Mouse (Mus musculus): ENCODE results near the gene Dmbt1.
"Not testable (repeated sequence)": the region's sequence is repeated elsewhere in the genome, so short reads cannot be mapped to it uniquely, and the experiment has no call there.

The Dmbt1 gene

GRCm38 (mm10) chr7:131054808-131055370, 23.0 kb downstream of the Dmbt1 start:
- no peak for DNase-seq (ENCODE audit: low spot score)

DNA sequence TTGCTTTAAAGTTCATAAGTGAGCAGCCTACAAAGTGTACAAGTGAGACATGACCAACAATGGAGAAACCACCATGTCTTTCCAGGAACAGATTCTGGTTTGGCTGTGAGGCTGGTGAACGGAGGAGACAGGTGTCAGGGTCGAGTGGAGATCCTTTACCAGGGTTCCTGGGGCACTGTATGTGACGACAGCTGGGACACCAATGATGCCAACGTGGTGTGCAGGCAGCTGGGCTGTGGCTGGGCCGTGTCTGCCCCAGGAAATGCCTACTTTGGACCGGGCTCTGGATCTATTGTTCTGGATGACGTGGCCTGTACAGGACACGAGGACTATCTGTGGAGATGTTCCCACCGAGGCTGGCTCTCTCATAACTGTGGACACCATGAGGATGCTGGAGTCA, 26.1 kb downstream of the Dmbt1 start:
- not testable (repeated sequence) for DNase-seq (ENCODE audit: low spot score)

- DNase-seq (ENCODE audit: low spot score), result not testable (repeated sequence)
These were observed 28.0 kb downstream of the Dmbt1 start for GRCm38 (mm10) chr7:131059808-131060207.

DNA sequence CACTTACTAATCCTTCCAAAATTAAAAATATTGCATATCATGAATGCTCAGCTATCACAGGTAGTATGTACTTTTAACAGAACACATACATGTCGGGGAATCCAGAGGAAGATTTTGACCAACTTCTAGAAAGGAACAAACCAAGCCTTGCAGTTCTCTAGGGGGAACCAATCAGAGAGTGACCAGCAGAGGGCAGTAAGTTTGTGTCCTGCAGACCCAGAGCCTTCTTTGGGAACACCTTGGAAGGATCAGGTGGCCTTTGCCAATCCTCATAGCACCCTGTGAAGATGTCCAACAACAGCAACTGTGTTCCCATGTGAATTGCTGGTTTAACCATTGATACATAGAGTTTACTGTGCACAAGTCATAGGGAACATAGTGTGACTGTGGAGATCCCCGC, 30.7 kb downstream of the Dmbt1 start:
- DNase-seq (ENCODE audit: low spot score), result no peak

- not testable (repeated sequence) for DNase-seq (ENCODE audit: low spot score)
These were observed 36.3 kb downstream of the Dmbt1 start for GRCm38 (mm10) chr7:131068191-131068590.

- DNase-seq (ENCODE audit: low spot score), result not testable (repeated sequence)
These were observed 41.6 kb downstream of the Dmbt1 start for GRCm38 (mm10) chr7:131073476-131073875.

- DNase-seq (ENCODE audit: low spot score), result not testable (repeated sequence)
These were observed 42.2 kb downstream of the Dmbt1 start for GRCm38 (mm10) chr7:131074098-131074497.

- DNase-seq (ENCODE audit: low spot score), result no peak
These were observed 44.1 kb downstream of the Dmbt1 start for GRCm38 (mm10) chr7:131075956-131076355.

- not testable (repeated sequence) for DNase-seq (ENCODE audit: low spot score)
These were observed 50.5 kb downstream of the Dmbt1 start for GRCm38 (mm10) chr7:131082403-131082802.

GRCm38 (mm10) chr7:131112486-131112885, 80.6 kb downstream of the Dmbt1 start:
- DNase-seq (ENCODE audit: low spot score), result peak; percentile 65

GRCm38 (mm10) chr7:131113676-131114075, 81.8 kb downstream of the Dmbt1 start:
- DNase-seq (ENCODE audit: low spot score), result no peak

DNA sequence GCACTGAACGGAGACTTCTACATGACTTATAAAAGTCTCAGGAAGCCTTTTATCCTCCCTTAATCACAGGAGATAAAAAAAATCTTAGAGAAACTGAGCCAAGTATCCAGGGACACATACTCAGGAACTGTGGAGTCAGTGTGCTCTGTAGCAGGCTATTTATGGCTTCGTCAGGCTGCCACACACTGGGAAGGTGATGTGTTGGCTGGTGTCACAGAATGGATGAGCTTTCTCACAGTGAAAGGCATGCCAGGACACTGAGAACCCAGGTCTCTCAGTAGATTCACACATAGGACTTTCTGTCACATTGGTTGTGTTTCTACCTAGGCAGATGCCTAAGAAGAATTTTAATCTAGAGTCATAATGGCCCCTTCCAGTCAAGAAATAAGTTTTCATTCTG, 82.6 kb downstream of the Dmbt1 start:
- no peak for DNase-seq (ENCODE audit: low spot score)

DNA sequence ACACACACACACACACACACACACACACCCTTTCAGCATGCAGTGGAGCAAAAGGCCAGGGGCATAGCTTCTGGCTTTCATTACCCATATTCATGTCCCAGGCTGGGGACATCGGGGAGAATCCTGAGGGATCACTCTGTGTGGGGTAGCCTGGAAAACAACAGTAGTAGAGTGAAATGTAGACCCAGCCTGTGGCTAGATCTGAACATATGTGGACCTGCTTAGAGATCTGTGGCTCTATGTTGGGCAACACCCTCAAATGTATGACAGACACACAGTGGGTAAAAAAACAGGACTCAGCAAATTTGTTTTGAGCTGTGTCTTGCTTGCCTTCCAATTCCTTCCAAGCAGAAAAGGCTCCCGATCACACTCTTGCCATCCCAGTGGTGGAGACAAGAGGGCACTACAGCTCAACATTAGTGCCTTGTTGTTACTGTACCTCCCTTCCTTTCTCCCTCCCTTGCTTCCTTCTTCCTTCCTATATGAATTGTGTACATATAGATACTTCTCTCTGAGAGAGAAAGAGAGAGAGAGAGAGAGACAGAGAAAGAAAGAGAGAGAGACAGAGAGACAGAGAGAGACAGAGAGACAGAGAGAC, 90.5 kb downstream of the Dmbt1 start:
- no peak for DNase-seq (ENCODE audit: low spot score)

GRCm38 (mm10) chr7:131130021-131130420, 98.2 kb downstream of the Dmbt1 start:
- no peak for DNase-seq (ENCODE audit: low spot score)

DNA sequence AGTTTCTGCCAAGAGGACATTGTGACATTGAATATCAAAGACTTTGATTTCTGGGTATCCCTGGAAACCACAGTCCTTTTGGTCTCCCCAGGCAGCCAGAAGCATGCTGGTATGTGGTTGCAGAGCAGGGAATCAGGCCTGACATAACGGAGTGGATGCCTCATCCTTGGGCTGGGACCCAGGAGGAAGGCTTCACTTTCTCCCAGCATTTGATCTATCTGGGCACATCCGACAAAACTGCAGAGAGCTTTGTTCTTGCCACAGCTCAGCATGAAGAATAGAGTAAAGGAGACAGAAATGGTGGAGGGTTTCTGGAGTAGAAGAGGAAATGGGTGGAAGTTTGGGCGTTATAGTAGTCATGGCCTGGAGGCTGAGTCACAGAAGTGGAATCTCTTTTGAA, 101.3 kb downstream of the Dmbt1 start:
- DNase-seq (ENCODE audit: low spot score), result no peak

DNA sequence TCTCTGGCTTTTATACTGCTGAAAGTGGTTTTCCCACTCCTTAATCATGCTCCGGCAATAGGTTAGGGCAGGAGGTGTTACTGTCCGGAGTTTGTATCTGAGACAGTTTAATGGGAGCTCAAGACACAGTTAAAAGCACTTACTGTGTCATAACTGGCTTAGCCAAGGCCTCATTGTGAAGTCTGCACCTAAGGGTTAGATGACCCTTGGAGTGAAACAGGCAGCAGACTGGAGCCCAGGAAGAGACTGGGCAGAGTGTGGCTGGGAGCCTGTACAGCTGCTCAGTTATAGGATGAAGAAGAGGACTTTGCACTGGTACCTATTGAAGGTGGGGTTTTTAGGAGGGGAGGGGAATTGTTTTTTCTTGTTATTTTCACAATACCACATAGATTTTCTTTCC, 114.4 kb downstream of the Dmbt1 start, which contains the start of gene 4933402N03Rik:
TSS of gene 4933402N03Rik (minus strand) at position 101 of the 400 bp plus-strand sequence.
- DNase-seq (ENCODE audit: low spot score), result no peak

GRCm38 (mm10) chr7:131150179-131150578, 118.3 kb downstream of the Dmbt1 start:
- no peak for DNase-seq (ENCODE audit: low spot score)

- DNase-seq (ENCODE audit: low spot score), result no peak
These were observed 121.2 kb downstream of the Dmbt1 start for GRCm38 (mm10) chr7:131153044-131153443.

DNA sequence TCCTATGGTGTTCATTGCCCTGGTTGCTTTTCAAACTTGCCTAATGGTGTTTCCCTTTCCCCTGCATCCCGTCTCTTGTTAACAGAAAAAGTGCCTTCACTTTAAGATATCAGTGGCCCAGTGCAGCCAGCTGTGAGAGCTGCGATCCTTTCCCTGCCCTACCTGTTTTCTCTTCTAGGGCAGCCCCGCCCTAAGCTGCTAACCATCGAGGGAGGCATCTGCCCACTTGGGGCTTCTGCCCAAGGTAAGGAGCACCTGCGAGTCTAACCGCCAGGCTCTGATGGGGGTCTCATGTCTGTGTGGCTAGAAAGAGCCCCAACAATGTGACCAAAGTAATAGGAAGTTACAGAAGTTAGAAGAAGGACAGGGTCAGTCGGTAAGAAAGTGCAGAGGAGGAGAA, 130.4 kb downstream of the Dmbt1 start:
- no peak for DNase-seq (ENCODE audit: low spot score)

DNA sequence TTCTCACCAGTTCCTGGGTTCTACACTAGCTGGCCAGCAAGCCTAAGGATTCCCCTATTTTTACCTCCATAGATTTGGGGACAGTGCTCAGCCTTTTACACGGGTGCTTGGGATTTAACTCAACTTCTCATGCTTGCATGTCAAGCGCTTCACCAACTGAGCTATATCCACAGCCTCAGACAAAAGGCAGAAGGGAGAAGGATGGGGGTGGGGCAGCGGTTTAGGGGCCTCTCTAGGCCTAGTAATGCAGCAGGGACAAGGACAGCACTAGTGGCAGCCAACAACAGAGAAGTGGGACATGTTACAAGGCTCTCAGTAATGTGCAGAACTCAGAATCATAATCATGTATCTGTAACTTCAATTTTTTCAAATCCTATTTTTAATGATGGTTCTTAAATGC, 135.9 kb downstream of the Dmbt1 start:
- no peak for DNase-seq (ENCODE audit: low spot score)

DNA sequence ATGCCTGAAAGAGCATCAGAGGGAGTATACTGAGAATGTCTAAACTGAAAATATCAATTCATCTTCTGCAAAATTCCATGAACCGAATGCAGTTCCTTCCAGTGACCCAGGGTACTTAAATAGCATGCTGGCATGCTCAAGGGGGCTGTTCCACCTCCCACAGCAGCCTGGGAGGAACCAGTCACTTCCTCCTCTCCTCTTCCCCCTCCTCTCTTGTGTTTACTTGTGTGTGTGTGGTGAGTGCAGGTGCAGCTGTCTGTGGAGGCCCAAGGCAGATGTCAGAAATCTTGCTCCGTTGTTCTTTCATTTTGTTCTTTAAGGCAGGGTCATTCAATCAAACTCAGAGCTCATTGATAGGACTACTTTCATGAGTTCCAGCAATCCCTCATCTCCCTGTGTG, 137.2 kb downstream of the Dmbt1 start:
- DNase-seq (ENCODE audit: low spot score), result no peak

Measured in layer of hippocampus, adult 9-10 months (tissue).